Mouse (Mus musculus): ENCODE results near the gene Rbpj.
A peak's percentile ranks its signal among the peaks of the same experiment; 100 is the strongest.

The Rbpj gene

GRCm38 (mm10) chr5:53465883-53466282 lies at the start of gene Rbpj:
Rbpj (plus strand) TSS chr5:53466152.
- no peak for DNase-seq

GRCm38 (mm10) chr5:53420777-53421176 lies 45.2 kb upstream of the Rbpj start:
- DNase-seq = no peak

GRCm38 (mm10) chr5:53421291-53421690 lies 44.7 kb upstream of the Rbpj start:
- no peak for DNase-seq

- no peak for DNase-seq
These were observed 38.5 kb upstream of the Rbpj start for GRCm38 (mm10) chr5:53427411-53427810.

- DNase-seq = no peak
These were observed 36.1 kb upstream of the Rbpj start for GRCm38 (mm10) chr5:53429683-53430477.

GRCm38 (mm10) chr5:53432451-53432850 lies 33.5 kb upstream of the Rbpj start:
- no peak for DNase-seq

- DNase-seq = no peak
These were observed 28.9 kb upstream of the Rbpj start for GRCm38 (mm10) chr5:53436905-53437632.

GRCm38 (mm10) chr5:53437767-53438166 lies 28.2 kb upstream of the Rbpj start:
- DNase-seq = no peak

GRCm38 (mm10) chr5:53438268-53438667 lies 27.7 kb upstream of the Rbpj start:
- no peak for DNase-seq

GRCm38 (mm10) chr5:53439655-53440054 lies 26.3 kb upstream of the Rbpj start:
- no peak for DNase-seq

- peak in 1 of 2 experiments; percentile 17 for DNase-seq
These were observed 21.9 kb upstream of the Rbpj start for GRCm38 (mm10) chr5:53444030-53444429.

GRCm38 (mm10) chr5:53450945-53451344 lies 15.0 kb upstream of the Rbpj start:
- DNase-seq = no peak

- DNase-seq = no peak
These were observed 14.1 kb upstream of the Rbpj start for GRCm38 (mm10) chr5:53451829-53452228.

GRCm38 (mm10) chr5:53452920-53453319 lies 13.0 kb upstream of the Rbpj start:
- DNase-seq = no peak

- DNase-seq = no peak
These were observed 11.2 kb upstream of the Rbpj start for GRCm38 (mm10) chr5:53454706-53455105.

- no peak for DNase-seq
These were observed 10.5 kb upstream of the Rbpj start for GRCm38 (mm10) chr5:53455459-53455858.

- no peak for DNase-seq
These were observed 5.8 kb upstream of the Rbpj start for GRCm38 (mm10) chr5:53460196-53460595.

- no peak for DNase-seq
These were observed 2.6 kb upstream of the Rbpj start for GRCm38 (mm10) chr5:53463098-53464018.

GRCm38 (mm10) chr5:53466422-53467333 lies 726 bp downstream of the Rbpj start:
- no peak for DNase-seq

GRCm38 (mm10) chr5:53467602-53468001 lies 1.6 kb downstream of the Rbpj start:
- DNase-seq = no peak

- no peak for DNase-seq
These were observed 2.4 kb downstream of the Rbpj start for GRCm38 (mm10) chr5:53468366-53468765.
